Comparison of ENCODE assay signal across 8 mouse cellular contexts in the genomic region with DNA sequence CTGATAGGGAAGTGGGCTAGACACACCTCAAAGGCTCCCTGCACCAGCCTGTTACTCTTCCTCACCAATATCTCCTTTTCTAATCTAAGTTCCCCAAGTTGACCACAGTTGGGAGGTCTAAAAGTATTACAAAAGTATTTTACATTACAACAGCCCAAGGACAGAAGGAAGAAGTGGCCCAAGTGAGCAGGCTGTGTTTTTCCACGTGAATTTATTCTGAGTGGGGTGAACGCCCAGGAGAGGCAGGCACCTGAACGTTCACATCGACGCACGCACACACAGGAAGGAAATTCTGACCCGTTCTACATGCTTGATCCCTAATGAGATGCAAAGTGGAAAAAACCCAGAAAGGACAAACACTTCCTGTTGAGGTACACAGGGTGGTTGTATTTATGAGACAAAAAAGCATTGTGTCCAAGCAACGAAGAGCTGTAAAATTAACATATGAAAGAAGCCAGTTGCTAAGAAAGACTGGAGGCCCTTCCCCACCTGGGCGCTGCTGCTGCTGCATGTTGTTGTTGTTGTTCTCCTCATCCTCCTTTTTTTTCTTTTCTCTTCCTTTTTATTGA. TPM values are rescaled to one million over a fixed set of nuclear protein-coding genes. Genes with fewer than 3 reads are reported as not detected.
DNase-seq lines count a peak whose midpoint lies in the region; ATAC-seq lines count a peak whose summit lies in the region.

No protein-coding gene starts in this region.

- ATAC-seq in erythroblast, adult 5-6 weeks (replicated peaks; ENCODE audit: low FRiP score, poor library complexity, severe bottlenecking): no peak

- peak; percentile 87 for DNase-seq in CD4-positive, CD25-positive, alpha-beta regulatory T cell, adult 2 months (ENCODE audit: low read depth, low spot score)
- DNase-seq in ZHBTc4 (ENCODE audit: low read depth, low spot score): peak; percentile 74
- DNase-seq in kidney, adult 9 months: peak; percentile 40
- peak; percentile 7 for DNase-seq in neural tube, embryonic 10.5 days (ENCODE audit: extremely low spot score, low spot score)
- DNase-seq in gastrocnemius, postnatal 4 days (ENCODE audit: low spot score in 2 of 2): no peak
- DNase-seq in cerebellum, adult 11-12 months: no peak
- DNase-seq in testis, postnatal 10 days (ENCODE audit: low spot score): no peak

RNA-seq across cellular contexts. Expression of a gene that starts 27.9 kb away (rescaled TPM):
- total RNA-seq in gastrocnemius, postnatal 4 days (2021): 1 to 10 TPM; 8.6 to 9.0 TPM
- 0.42 and 4.8 TPM in 2 replicates for total RNA-seq in erythroblast, adult 5-6 weeks (2015; ENCODE audit: low replicate concordance)
- total RNA-seq in erythroblast, adult 5-6 weeks (2017; ENCODE audit: low replicate concordance): 2.4 and 3.3 TPM in 2 replicates

Comparison
In these comparisons a context has a peak if more than half of its experiments do, and no peak if none do; other contexts are left out.
1. DNase-seq: peak in CD4-positive, CD25-positive, alpha-beta regulatory T cell, adult 2 months (single experiment), ZHBTc4 (single experiment), kidney, adult 9 months (single experiment) and neural tube, embryonic 10.5 days (single experiment); none in gastrocnemius, postnatal 4 days (0 of 2), cerebellum, adult 11-12 months (single experiment) and testis, postnatal 10 days (single experiment).